Mouse (Mus musculus) C2C12 (cell line): ENCODE data around the gene Csmd2.

Source experiments
- CTCF ChIP-seq: IDR thresholded peaks from one replicate; pipeline ENCODE4 v1.5.1; 2011; ENCODE audit not compliant: control insufficient read depth, insufficient read depth, insufficient read length
- MAX ChIP-seq: IDR thresholded peaks from one replicate; pipeline ENCODE4 v1.6.1; 2011; ENCODE audit warnings: mild to moderate bottlenecking, control low read depth
- MYOD1 ChIP-seq: IDR thresholded peaks from one replicate; pipeline ENCODE4 v1.6.1; 2011; ENCODE audit warnings: low read depth; ENCODE audit not compliant: control insufficient read depth, insufficient read length
- MYOG ChIP-seq: IDR thresholded peaks from one replicate; pipeline ENCODE4 v1.6.1; 2011; ENCODE audit not compliant: control insufficient read depth, insufficient read length; ENCODE audit errors: extremely low read depth

DNA sequence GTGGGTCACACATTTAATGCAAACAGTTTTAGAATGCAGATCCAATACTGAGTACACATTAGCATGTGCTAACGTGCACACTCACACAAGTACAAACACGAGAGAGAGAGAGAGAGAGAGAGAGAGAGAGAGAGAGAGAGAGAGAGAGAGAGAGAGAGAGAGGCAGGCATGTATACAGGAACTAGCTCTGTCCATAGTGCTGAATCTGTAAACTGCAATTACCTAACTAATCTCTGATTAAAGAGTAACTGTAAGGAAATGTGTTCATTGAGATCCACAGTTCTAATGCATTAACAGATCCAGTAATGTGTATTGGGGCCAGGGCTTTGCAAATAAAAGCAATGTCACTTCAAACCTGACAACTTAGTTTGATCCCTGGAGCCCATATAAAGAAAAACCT, 257.5 kb downstream of the Csmd2 start:
- TF ChIP-seq CTCF (no peak), MAX (no peak), MYOD1 (no peak), MYOG (no peak)
